Mouse (Mus musculus) spleen, adult 18-20 months (tissue): ENCODE data around the gene Tex2.

Experiments
- DNase-seq, 2 experiments: peaks; one replicate each; pipeline ENCODE4 v3.0.0; 2022; ENCODE audit warnings: mixed read lengths in 2 of 2

The Tex2 gene

GRCm38 (mm10) chr11:106617821-106618580 is 4.8 kb upstream of the Tex2 start:
- DNase-seq: no peak

GRCm38 (mm10) chr11:106615561-106615960 is 2.3 kb upstream of the Tex2 start:
- no peak for DNase-seq

- no peak for DNase-seq
Observed at GRCm38 (mm10) chr11:106614339-106614645, 1.1 kb upstream of the Tex2 start.

GRCm38 (mm10) chr11:106613638-106614338 is 565 bp upstream of the Tex2 start:
- peak in 1 of 2 experiments; percentile 22 for DNase-seq

- peak; percentile 25 to 41 for DNase-seq
Observed at GRCm38 (mm10) chr11:106612209-106612960, 838 bp downstream of the Tex2 start.

GRCm38 (mm10) chr11:106609731-106610130 is 3.5 kb downstream of the Tex2 start:
- DNase-seq: no peak

- DNase-seq: no peak
Observed at GRCm38 (mm10) chr11:106607316-106607715, 5.9 kb downstream of the Tex2 start.

- no peak for DNase-seq
Observed at GRCm38 (mm10) chr11:106606042-106606441, 7.2 kb downstream of the Tex2 start.

GRCm38 (mm10) chr11:106603230-106603629 is 10.0 kb downstream of the Tex2 start:
- no peak for DNase-seq

GRCm38 (mm10) chr11:106600124-106600523 is 13.1 kb downstream of the Tex2 start:
- DNase-seq: no peak

- DNase-seq: no peak
Observed at GRCm38 (mm10) chr11:106599345-106599744, 13.9 kb downstream of the Tex2 start.

- no peak for DNase-seq
Observed at GRCm38 (mm10) chr11:106598339-106598738, 14.9 kb downstream of the Tex2 start.

GRCm38 (mm10) chr11:106597737-106598330 is 15.4 kb downstream of the Tex2 start:
- DNase-seq: no peak

- no peak for DNase-seq
Observed at GRCm38 (mm10) chr11:106591183-106591582, 22.0 kb downstream of the Tex2 start.

GRCm38 (mm10) chr11:106590143-106590542 is 23.1 kb downstream of the Tex2 start:
- DNase-seq: no peak

- no peak for DNase-seq
Observed at GRCm38 (mm10) chr11:106588781-106589180, 24.4 kb downstream of the Tex2 start.

- DNase-seq: no peak
Observed at GRCm38 (mm10) chr11:106587786-106588519, 25.3 kb downstream of the Tex2 start.

GRCm38 (mm10) chr11:106583801-106584200 is 29.4 kb downstream of the Tex2 start:
- no peak for DNase-seq

GRCm38 (mm10) chr11:106581357-106581756 is 31.9 kb downstream of the Tex2 start:
- no peak for DNase-seq

GRCm38 (mm10) chr11:106580468-106580867 is 32.8 kb downstream of the Tex2 start:
- no peak for DNase-seq

GRCm38 (mm10) chr11:106579957-106580356 is 33.3 kb downstream of the Tex2 start:
- DNase-seq: no peak

- DNase-seq: no peak
Observed at GRCm38 (mm10) chr11:106579146-106579545, 34.1 kb downstream of the Tex2 start.
